Mouse (Mus musculus): ENCODE measurements around the gene Vstm5. TPM values are rescaled to one million over a fixed set of nuclear protein-coding genes. Genes with fewer than 3 reads are reported as not detected.

The Vstm5 gene
- polyA plus RNA-seq, 2 experiments, result 0.06 to 0.27 TPM

GRCm38 (mm10) chr9:15237516-15238296, 1.1 kb upstream of the Vstm5 start:
- no peak overlapping the region for H3K27ac ChIP-seq
- no peaks in the 10 kb centered on the region; the same call in none of the 2 replicates for H3K27me3 ChIP-seq (ENCODE audit: control insufficient read depth, insufficient read depth, low read length)
- no peak overlapping the region for H3K4me3 ChIP-seq (ENCODE audit: insufficient read depth in 1 of 2, low read depth in 2 of 2, low read length in 2 of 2)
- H3K4me1 ChIP-seq (replicated peaks; ENCODE audit: control insufficient read depth in 2 of 2, insufficient read depth in 2 of 2, low read length in 1 of 2), result peaks cover 0 to 2% of the 10 kb centered on the region in 2 experiments; a peak in 1 of 4 replicates
- H3K4me2 ChIP-seq (ENCODE audit: low read depth), result no peak overlapping the region
- WGBS (ENCODE audit: insufficient replicate concordance), result 37% methylated on average over 14 of the region's 14 CpGs
- no peaks in the 10 kb centered on the region for H3K9me3 ChIP-seq (ENCODE audit: control insufficient read depth, low read length)
- TF ChIP-seq CTCF (IDR thresholded peaks at IDR 0.05; ENCODE audit: low read depth), result no peak
- TF ChIP-seq EP300 (IDR thresholded peaks at IDR 0.05; ENCODE audit: low read depth), result no peak
- no peak for ATAC-seq (ENCODE audit: insufficient read depth)
- H3K36me3 ChIP-seq (replicated peaks; ENCODE audit: control insufficient read depth, insufficient read depth, low read depth), result no peaks in the 10 kb centered on the region
- no peak for DNase-seq (ENCODE audit: low read depth in 3 of 3, low spot score in 3 of 3)
- H3K9ac ChIP-seq (replicated peaks), result no peak overlapping the region

GRCm38 (mm10) chr9:15238297-15238990, 401 bp upstream of the Vstm5 start:
- TF ChIP-seq CTCF (IDR thresholded peaks at IDR 0.05; ENCODE audit: low read depth) (no peak), EP300 (IDR thresholded peaks at IDR 0.05; ENCODE audit: low read depth) (no peak)
- WGBS (ENCODE audit: insufficient replicate concordance), result 66% methylated on average over 16 of the region's 16 CpGs
- Histone ChIP-seq H3K9ac (replicated peaks) (no peak overlapping the region), H3K4me2 (ENCODE audit: low read depth) (peak overlapping the region; percentile 61), H3K9me3 (ENCODE audit: control insufficient read depth, low read length) (no peaks in the 10 kb centered on the region), H3K36me3 (replicated peaks; ENCODE audit: control insufficient read depth, insufficient read depth, low read depth) (no peaks in the 10 kb centered on the region), H3K4me1 (replicated peaks; ENCODE audit: control insufficient read depth in 2 of 2, insufficient read depth in 2 of 2, low read length in 1 of 2) (peaks cover 0 to 2% of the 10 kb centered on the region in 2 experiments; a peak in 1 of 4 replicates), H3K27me3 (ENCODE audit: control insufficient read depth, insufficient read depth, low read length) (no peaks in the 10 kb centered on the region; the same call in none of the 2 replicates), H3K27ac (no peak overlapping the region), H3K4me3 (ENCODE audit: insufficient read depth in 1 of 2, low read depth in 2 of 2, low read length in 2 of 2) (peak overlapping the region; percentile 33 to 37; a peak in 1 of 4 replicates)
- DNase-seq (ENCODE audit: low read depth in 3 of 3, low spot score in 3 of 3), result no peak
- ATAC-seq (ENCODE audit: insufficient read depth), result no peak

GRCm38 (mm10) chr9:15240006-15240405, 1.2 kb downstream of the Vstm5 start:
- no peak for ATAC-seq (ENCODE audit: insufficient read depth)
- H3K27ac ChIP-seq, result no peak overlapping the region
- no peaks in the 10 kb centered on the region for H3K9me3 ChIP-seq (ENCODE audit: control insufficient read depth, low read length)
- H3K4me3 ChIP-seq (ENCODE audit: insufficient read depth in 1 of 2, low read depth in 2 of 2, low read length in 2 of 2), result no peak overlapping the region
- no peak overlapping the region for H3K4me2 ChIP-seq (ENCODE audit: low read depth)
- H3K27me3 ChIP-seq (ENCODE audit: control insufficient read depth, insufficient read depth, low read length), result no peaks in the 10 kb centered on the region; the same call in none of the 2 replicates
- H3K9ac ChIP-seq (replicated peaks), result no peak overlapping the region
- DNase-seq (ENCODE audit: low read depth in 3 of 3, low spot score in 3 of 3), result no peak
- H3K4me1 ChIP-seq (replicated peaks; ENCODE audit: control insufficient read depth in 2 of 2, insufficient read depth in 2 of 2, low read length in 1 of 2), result peaks cover 0 to 2% of the 10 kb centered on the region in 2 experiments; a peak in 1 of 4 replicates
- WGBS (ENCODE audit: insufficient replicate concordance), result 71% methylated on average over 6 of the region's 6 CpGs
- TF ChIP-seq EP300 (IDR thresholded peaks at IDR 0.05; ENCODE audit: low read depth) (no peak), CTCF (IDR thresholded peaks at IDR 0.05; ENCODE audit: low read depth) (no peak)
- H3K36me3 ChIP-seq (replicated peaks; ENCODE audit: control insufficient read depth, insufficient read depth, low read depth), result no peaks in the 10 kb centered on the region

GRCm38 (mm10) chr9:15240863-15241595, 2.2 kb downstream of the Vstm5 start:
- peaks cover 0 to 7% of the 10 kb centered on the region in 2 experiments; a peak in 2 of 4 replicates for H3K4me1 ChIP-seq (replicated peaks; ENCODE audit: control insufficient read depth in 2 of 2, insufficient read depth in 2 of 2, low read length in 1 of 2)
- no peak for ATAC-seq (ENCODE audit: insufficient read depth)
- no peak for DNase-seq (ENCODE audit: low read depth in 3 of 3, low spot score in 3 of 3)
- H3K27me3 ChIP-seq (ENCODE audit: control insufficient read depth, insufficient read depth, low read length), result no peaks in the 10 kb centered on the region; the same call in none of the 2 replicates
- no peak overlapping the region for H3K27ac ChIP-seq
- TF ChIP-seq EP300 (IDR thresholded peaks at IDR 0.05; ENCODE audit: low read depth) (no peak), CTCF (IDR thresholded peaks at IDR 0.05; ENCODE audit: low read depth) (no peak)
- no peak overlapping the region for H3K9ac ChIP-seq (replicated peaks)
- no peaks in the 10 kb centered on the region for H3K9me3 ChIP-seq (ENCODE audit: control insufficient read depth, low read length)
- H3K4me3 ChIP-seq (ENCODE audit: insufficient read depth in 1 of 2, low read depth in 2 of 2, low read length in 2 of 2), result no peak overlapping the region
- no peak overlapping the region for H3K4me2 ChIP-seq (ENCODE audit: low read depth)
- 30% methylated on average over 6 of the region's 6 CpGs for WGBS (ENCODE audit: insufficient replicate concordance)
- no peaks in the 10 kb centered on the region for H3K36me3 ChIP-seq (replicated peaks; ENCODE audit: control insufficient read depth, insufficient read depth, low read depth)
